Mouse (Mus musculus): ENCODE data around the gene Gm47959. TPM values are rescaled to one million over a fixed set of nuclear protein-coding genes. Genes with fewer than 3 reads are reported as not detected.

Gene Gm47959
- polyA plus RNA-seq, 1 experiment from 2014 or later = not detected

GRCm38 (mm10) chr1:83007471-83007870, 7.1 kb downstream of the Gm47959 start:
- H3K4me1 ChIP-seq (ENCODE audit: control insufficient read depth, insufficient read depth, low read length) = peaks cover 7% of the 10 kb centered on the region; the same call in 1 of the 2 replicates
- H3K4me3 ChIP-seq (ENCODE audit: low read depth, low read length) = no peak overlapping the region
- H3K4me2 ChIP-seq = no peak overlapping the region
- no peak for ATAC-seq (replicated peaks; ENCODE audit: insufficient number of reproducible peaks, low FRiP score, low TSS enrichment)
- no peak overlapping the region for H3K9ac ChIP-seq (ENCODE audit: low read depth, low read length)
- H3K36me3 ChIP-seq (ENCODE audit: control insufficient read depth, insufficient read depth, low read length) = no peaks in the 10 kb centered on the region
- H3K9me3 ChIP-seq (replicated peaks; ENCODE audit: control insufficient read depth, low read length) = no peaks in the 10 kb centered on the region
- 67% methylated on average over 6 of the region's 6 CpGs for WGBS (ENCODE audit: insufficient replicate concordance)
- H3K27ac ChIP-seq (ENCODE audit: low read depth, low read length) = no peak overlapping the region
- no peaks in the 10 kb centered on the region for H3K27me3 ChIP-seq (ENCODE audit: control insufficient read depth, insufficient read depth, low read length)

GRCm38 (mm10) chr1:83014477-83014876, 14.1 kb downstream of the Gm47959 start:
- Histone ChIP-seq H3K27me3 (ENCODE audit: control insufficient read depth, insufficient read depth, low read length) (no peaks in the 10 kb centered on the region), H3K9ac (ENCODE audit: low read depth, low read length) (no peak overlapping the region), H3K4me3 (ENCODE audit: low read depth, low read length) (no peak overlapping the region), H3K9me3 (replicated peaks; ENCODE audit: control insufficient read depth, low read length) (no peaks in the 10 kb centered on the region), H3K36me3 (ENCODE audit: control insufficient read depth, insufficient read depth, low read length) (no peaks in the 10 kb centered on the region), H3K27ac (ENCODE audit: low read depth, low read length) (no peak overlapping the region), H3K4me1 (ENCODE audit: control insufficient read depth, insufficient read depth, low read length) (no peaks in the 10 kb centered on the region), H3K4me2 (no peak overlapping the region)
- 85% methylated on average over 3 of the region's 3 CpGs for WGBS (ENCODE audit: insufficient replicate concordance)
- ATAC-seq (replicated peaks; ENCODE audit: insufficient number of reproducible peaks, low FRiP score, low TSS enrichment) = no peak

GRCm38 (mm10) chr1:83015329-83015879, 15.1 kb downstream of the Gm47959 start:
- no peak overlapping the region for H3K4me3 ChIP-seq (ENCODE audit: low read depth, low read length)
- no peak overlapping the region for H3K27ac ChIP-seq (ENCODE audit: low read depth, low read length)
- no peaks in the 10 kb centered on the region for H3K9me3 ChIP-seq (replicated peaks; ENCODE audit: control insufficient read depth, low read length)
- WGBS (ENCODE audit: insufficient replicate concordance) = 49% methylated on average over 10 of the region's 10 CpGs
- H3K4me1 ChIP-seq (ENCODE audit: control insufficient read depth, insufficient read depth, low read length) = no peaks in the 10 kb centered on the region
- H3K9ac ChIP-seq (ENCODE audit: low read depth, low read length) = no peak overlapping the region
- H3K4me2 ChIP-seq = no peak overlapping the region
- ATAC-seq (replicated peaks; ENCODE audit: insufficient number of reproducible peaks, low FRiP score, low TSS enrichment) = no peak
- no peaks in the 10 kb centered on the region for H3K27me3 ChIP-seq (ENCODE audit: control insufficient read depth, insufficient read depth, low read length)
- H3K36me3 ChIP-seq (ENCODE audit: control insufficient read depth, insufficient read depth, low read length) = no peaks in the 10 kb centered on the region

GRCm38 (mm10) chr1:83016556-83016955, 16.2 kb downstream of the Gm47959 start:
- Histone ChIP-seq H3K4me3 (ENCODE audit: low read depth, low read length) (no peak overlapping the region), H3K9me3 (replicated peaks; ENCODE audit: control insufficient read depth, low read length) (no peaks in the 10 kb centered on the region), H3K36me3 (ENCODE audit: control insufficient read depth, insufficient read depth, low read length) (no peaks in the 10 kb centered on the region), H3K27ac (ENCODE audit: low read depth, low read length) (no peak overlapping the region), H3K4me2 (no peak overlapping the region), H3K4me1 (ENCODE audit: control insufficient read depth, insufficient read depth, low read length) (0 out of 2 replicates have a peak, but pooled peaks cover 3% of the 10 kb centered on the region), H3K27me3 (ENCODE audit: control insufficient read depth, insufficient read depth, low read length) (no peaks in the 10 kb centered on the region), H3K9ac (ENCODE audit: low read depth, low read length) (no peak overlapping the region)
- no peak for ATAC-seq (replicated peaks; ENCODE audit: insufficient number of reproducible peaks, low FRiP score, low TSS enrichment)
- 74% methylated on average over 1 of the region's 1 CpGs for WGBS (ENCODE audit: insufficient replicate concordance)

- Histone ChIP-seq H3K4me3 (ENCODE audit: low read depth, low read length) (no peak overlapping the region), H3K27ac (ENCODE audit: low read depth, low read length) (no peak overlapping the region), H3K9me3 (replicated peaks; ENCODE audit: control insufficient read depth, low read length) (no peaks in the 10 kb centered on the region), H3K36me3 (ENCODE audit: control insufficient read depth, insufficient read depth, low read length) (no peaks in the 10 kb centered on the region), H3K9ac (ENCODE audit: low read depth, low read length) (no peak overlapping the region), H3K4me2 (no peak overlapping the region), H3K27me3 (ENCODE audit: control insufficient read depth, insufficient read depth, low read length) (no peaks in the 10 kb centered on the region), H3K4me1 (ENCODE audit: control insufficient read depth, insufficient read depth, low read length) (no peaks in the 10 kb centered on the region)
- WGBS (ENCODE audit: insufficient replicate concordance) = 57% methylated on average over 1 of the region's 1 CpGs
- ATAC-seq (replicated peaks; ENCODE audit: insufficient number of reproducible peaks, low FRiP score, low TSS enrichment) = no peak
Observed at GRCm38 (mm10) chr1:83031950-83032349, 31.6 kb downstream of the Gm47959 start.

- Histone ChIP-seq H3K9me3 (replicated peaks; ENCODE audit: control insufficient read depth, low read length) (no peaks in the 10 kb centered on the region), H3K4me3 (ENCODE audit: low read depth, low read length) (no peak overlapping the region), H3K27ac (ENCODE audit: low read depth, low read length) (no peak overlapping the region), H3K9ac (ENCODE audit: low read depth, low read length) (no peak overlapping the region), H3K36me3 (ENCODE audit: control insufficient read depth, insufficient read depth, low read length) (no peaks in the 10 kb centered on the region), H3K4me1 (ENCODE audit: control insufficient read depth, insufficient read depth, low read length) (no peaks in the 10 kb centered on the region), H3K4me2 (no peak overlapping the region), H3K27me3 (ENCODE audit: control insufficient read depth, insufficient read depth, low read length) (no peaks in the 10 kb centered on the region)
- ATAC-seq (replicated peaks; ENCODE audit: insufficient number of reproducible peaks, low FRiP score, low TSS enrichment) = no peak
- whole genome bisulfite sequencing (ENCODE audit: insufficient replicate concordance) = 78% methylated on average over 6 of the region's 6 CpGs
Observed at GRCm38 (mm10) chr1:83032508-83032907, 32.2 kb downstream of the Gm47959 start.

- no peak overlapping the region for H3K9ac ChIP-seq (ENCODE audit: low read depth, low read length)
- H3K27ac ChIP-seq (ENCODE audit: low read depth, low read length) = no peak overlapping the region
- no peak overlapping the region for H3K4me2 ChIP-seq
- no peaks in the 10 kb centered on the region for H3K9me3 ChIP-seq (replicated peaks; ENCODE audit: control insufficient read depth, low read length)
- H3K36me3 ChIP-seq (ENCODE audit: control insufficient read depth, insufficient read depth, low read length) = no peaks in the 10 kb centered on the region
- H3K4me3 ChIP-seq (ENCODE audit: low read depth, low read length) = no peak overlapping the region
- no peaks in the 10 kb centered on the region for H3K4me1 ChIP-seq (ENCODE audit: control insufficient read depth, insufficient read depth, low read length)
- H3K27me3 ChIP-seq (ENCODE audit: control insufficient read depth, insufficient read depth, low read length) = no peaks in the 10 kb centered on the region
- no peak for ATAC-seq (replicated peaks; ENCODE audit: insufficient number of reproducible peaks, low FRiP score, low TSS enrichment)
- WGBS (ENCODE audit: insufficient replicate concordance) = 71% methylated on average over 5 of the region's 5 CpGs
Observed at GRCm38 (mm10) chr1:83034509-83034908, 34.2 kb downstream of the Gm47959 start.

- Histone ChIP-seq H3K4me3 (ENCODE audit: low read depth, low read length) (no peak overlapping the region), H3K4me1 (ENCODE audit: control insufficient read depth, insufficient read depth, low read length) (no peaks in the 10 kb centered on the region), H3K27me3 (ENCODE audit: control insufficient read depth, insufficient read depth, low read length) (no peaks in the 10 kb centered on the region), H3K4me2 (no peak overlapping the region), H3K36me3 (ENCODE audit: control insufficient read depth, insufficient read depth, low read length) (no peaks in the 10 kb centered on the region), H3K9ac (ENCODE audit: low read depth, low read length) (no peak overlapping the region), H3K9me3 (replicated peaks; ENCODE audit: control insufficient read depth, low read length) (no peaks in the 10 kb centered on the region), H3K27ac (ENCODE audit: low read depth, low read length) (no peak overlapping the region)
- ATAC-seq (replicated peaks; ENCODE audit: insufficient number of reproducible peaks, low FRiP score, low TSS enrichment) = no peak
- WGBS (ENCODE audit: insufficient replicate concordance) = 74% methylated on average over 11 of the region's 11 CpGs
Observed at GRCm38 (mm10) chr1:83036892-83037667, 36.7 kb downstream of the Gm47959 start.

Data from heart, embryonic 11.5 days (tissue).